Mouse (Mus musculus) testis, adult 2 months (tissue): Measurements from ENCODE around the gene Ppp2r5c. TPM values are rescaled to one million over a fixed set of nuclear protein-coding genes. Genes with fewer than 3 reads are reported as not detected.

Source experiments
- H3K27ac ChIP-seq: fragments of 200-500 bp; 2 replicates; pipeline ENCODE4 v1.5.1; 2012; ENCODE audit warnings: low read depth, low read length; ENCODE audit not compliant: control insufficient read depth, insufficient read depth
- H3K27me3 ChIP-seq: fragments of 200-500 bp; 2 replicates; pipeline ENCODE4 v1.6.1; 2012; ENCODE audit warnings: mild to moderate bottlenecking, low read length, moderate library complexity; ENCODE audit not compliant: control insufficient read depth, insufficient read depth
- H3K36me3 ChIP-seq: fragments of 200-500 bp; 2 replicates; pipeline ENCODE4 v1.6.1; 2012; ENCODE audit warnings: mild to moderate bottlenecking, low read length; ENCODE audit not compliant: control insufficient read depth, insufficient read depth
- H3K4me1 ChIP-seq: fragments of 200-500 bp; 2 replicates; pipeline ENCODE4 v1.6.1; 2012; ENCODE audit warnings: low read length; ENCODE audit not compliant: control insufficient read depth, insufficient read depth
- H3K4me3 ChIP-seq: fragments of 200-500 bp; 2 replicates; pipeline ENCODE4 v1.5.1; 2012; ENCODE audit warnings: low read depth, mild to moderate bottlenecking, low read length, moderate library complexity, mixed read lengths; ENCODE audit not compliant: control insufficient read depth
- CTCF ChIP-seq: fragments of 200-500 bp; IDR thresholded peaks from 2 replicates; pipeline ENCODE4 v1.5.1; 2012; ENCODE audit warnings: low read depth, mild to moderate bottlenecking, inconsistent platforms, low read length, moderate library complexity; ENCODE audit not compliant: control insufficient read depth, insufficient read depth, insufficient replicate concordance
- POLR2A ChIP-seq: fragments of 200-500 bp; IDR thresholded peaks from 2 replicates; pipeline ENCODE4 v1.6.1; 2012; ENCODE audit warnings: low read depth, mild to moderate bottlenecking, inconsistent platforms, low read length, moderate library complexity; ENCODE audit not compliant: control insufficient read depth
- polyA plus RNA-seq: library from polyadenylated mRNA; depleted of rRNA; stranded (reverse); fragments of >200 nt; gene quantifications from 2 replicates; pipeline ENCODE4 v1.2.3, GENCODE M21; 2012

Ppp2r5c gene
- polyA plus RNA-seq, 1 experiment: 202 TPM

GRCm38 (mm10) chr12:110489946-110490701 lies 43.2 kb downstream of the Ppp2r5c start:
- H3K4me3 ChIP-seq: no peak overlapping the region
- TF ChIP-seq POLR2A (no peak), CTCF (no peak)
- H3K27me3 ChIP-seq: no peaks in the 10 kb centered on the region
- H3K4me1 ChIP-seq: no peaks in the 10 kb centered on the region
- no peak overlapping the region for H3K27ac ChIP-seq
- H3K36me3 ChIP-seq: no peaks in the 10 kb centered on the region

GRCm38 (mm10) chr12:110492436-110492835 lies 45.5 kb downstream of the Ppp2r5c start:
- Histone ChIP-seq H3K36me3 (no peaks in the 10 kb centered on the region), H3K4me1 (no peaks in the 10 kb centered on the region), H3K27me3 (no peaks in the 10 kb centered on the region), H3K27ac (no peak overlapping the region), H3K4me3 (no peak overlapping the region)
- TF ChIP-seq CTCF: no peak
- no peak for TF ChIP-seq POLR2A

GRCm38 (mm10) chr12:110493597-110494369 lies 46.9 kb downstream of the Ppp2r5c start:
- Histone ChIP-seq H3K27me3 (no peaks in the 10 kb centered on the region), H3K27ac (no peak overlapping the region), H3K4me3 (no peak overlapping the region), H3K36me3 (no peaks in the 10 kb centered on the region), H3K4me1 (peaks cover 2% of the 10 kb centered on the region; the same call in 1 of the 2 replicates)
- TF ChIP-seq CTCF (no peak), POLR2A (no peak)

GRCm38 (mm10) chr12:110494846-110495245 lies 47.9 kb downstream of the Ppp2r5c start:
- Histone ChIP-seq H3K27me3 (no peaks in the 10 kb centered on the region), H3K4me3 (no peak overlapping the region), H3K4me1 (peaks cover 2% of the 10 kb centered on the region; the same call in 1 of the 2 replicates), H3K36me3 (no peaks in the 10 kb centered on the region), H3K27ac (no peak overlapping the region)
- no peak for TF ChIP-seq POLR2A
- TF ChIP-seq CTCF: no peak

GRCm38 (mm10) chr12:110495260-110495659 lies 48.3 kb downstream of the Ppp2r5c start:
- Histone ChIP-seq H3K4me1 (peaks cover 2% of the 10 kb centered on the region; the same call in 1 of the 2 replicates), H3K27me3 (no peaks in the 10 kb centered on the region), H3K36me3 (no peaks in the 10 kb centered on the region), H3K4me3 (no peak overlapping the region), H3K27ac (no peak overlapping the region)
- TF ChIP-seq POLR2A (no peak), CTCF (no peak)

GRCm38 (mm10) chr12:110496016-110496415 lies 49.1 kb downstream of the Ppp2r5c start:
- no peaks in the 10 kb centered on the region for H3K27me3 ChIP-seq
- no peaks in the 10 kb centered on the region for H3K36me3 ChIP-seq
- H3K4me1 ChIP-seq: peaks cover 2% of the 10 kb centered on the region; the same call in 1 of the 2 replicates
- TF ChIP-seq POLR2A (no peak), CTCF (no peak)
- H3K27ac ChIP-seq: no peak overlapping the region
- no peak overlapping the region for H3K4me3 ChIP-seq

- Histone ChIP-seq H3K4me1 (peaks cover 2% of the 10 kb centered on the region; the same call in 1 of the 2 replicates), H3K4me3 (no peak overlapping the region), H3K36me3 (no peaks in the 10 kb centered on the region), H3K27me3 (no peaks in the 10 kb centered on the region), H3K27ac (no peak overlapping the region)
- TF ChIP-seq CTCF: no peak
- no peak for TF ChIP-seq POLR2A
Measured at GRCm38 (mm10) chr12:110497013-110497412, 50.1 kb downstream of the Ppp2r5c start.
